Mouse (Mus musculus) CH12.LX (cell line): Measurements from ENCODE around the gene Zfp60. TPM values are rescaled to one million over a fixed set of nuclear protein-coding genes. Genes with fewer than 3 reads are reported as not detected.

ENCODE experiments used
- DNase-seq: peaks from one replicate; pipeline ENCODE4 v3.0.0-alpha.2; 2013; ENCODE audit errors: extremely low read depth
- H3K27ac ChIP-seq: 2 replicates; pipeline ENCODE4 v1.5.1; 2012; ENCODE audit warnings: low read depth, mild to moderate bottlenecking, control low read depth, moderate library complexity; ENCODE audit not compliant: insufficient read depth
- H3K27me3 ChIP-seq: replicated peaks from 2 replicates; pipeline ENCODE3; 2012; ENCODE audit warnings: inconsistent platforms
- H3K36me3 ChIP-seq, 2 experiments: replicated peaks in 1 of 2; 2 replicates each; pipeline versions ENCODE3 to v1.6.1; 2012; ENCODE audit warnings: inconsistent platforms in 1 of 2, low read length in 1 of 2, mild to moderate bottlenecking in 1 of 2, mixed read lengths in 1 of 2, moderate library complexity in 1 of 2; ENCODE audit not compliant: control insufficient read depth in 1 of 2, insufficient read depth in 1 of 2
- H3K4me1 ChIP-seq, 2 experiments: 2 replicates each; pipeline ENCODE4 v1.6.1; 2012; ENCODE audit warnings: inconsistent platforms in 1 of 2, moderate library complexity in 1 of 2; ENCODE audit not compliant: insufficient read depth in 2 of 2, control insufficient read depth in 1 of 2
- H3K4me2 ChIP-seq: 2 replicates; pipeline ENCODE4 v1.6.1; 2012; ENCODE audit warnings: low read depth, mild to moderate bottlenecking, control low read depth; ENCODE audit not compliant: poor library complexity, insufficient read depth, severe bottlenecking
- H3K4me3 ChIP-seq, 3 experiments: fragments of 150-350 bp in 1 of 3; sonication (generic) in 1 of 3; replicated peaks in 1 of 3; 2 replicates each; pipeline versions ENCODE3 to v1.5.1; 2011 to 2012; ENCODE audit warnings: low read depth in 2 of 3, low read length in 2 of 3, mild to moderate bottlenecking in 2 of 3, moderate library complexity in 2 of 3, control low read depth in 1 of 3, improper control_type of control experiment in 1 of 3, inconsistent platforms in 1 of 3, mixed read lengths in 1 of 3; ENCODE audit not compliant: poor library complexity in 1 of 3
- H3K79me2 ChIP-seq: replicated peaks from 2 replicates; pipeline ENCODE4 v1.6.1; 2012; ENCODE audit warnings: mild to moderate bottlenecking, moderate library complexity; ENCODE audit not compliant: control insufficient read depth, poor library complexity, insufficient read depth, severe bottlenecking; ENCODE audit errors: extremely low read depth
- H3K9ac ChIP-seq: 2 replicates; pipeline ENCODE4 v1.6.1; 2012; ENCODE audit warnings: low read depth, mild to moderate bottlenecking, control low read depth, moderate library complexity; ENCODE audit not compliant: insufficient read depth
- H3K9me3 ChIP-seq: replicated peaks from 2 replicates; pipeline ENCODE3; 2012; ENCODE audit warnings: low read length, inconsistent platforms, mixed read lengths
- CHD1 ChIP-seq: IDR thresholded peaks from 2 replicates; pipeline ENCODE4 v1.6.1; 2012; ENCODE audit warnings: low read depth, low read length, improper control_type of control experiment, inconsistent platforms
- CHD2 ChIP-seq: IDR thresholded peaks from 2 replicates; pipeline ENCODE4 v1.6.1; 2011; ENCODE audit warnings: low read length, improper control_type of control experiment
- CTCF ChIP-seq, 2 experiments: IDR thresholded peaks in 1 of 2; conservative IDR thresholded peaks in 1 of 2; 2 replicates each; pipeline ENCODE4 v1.5.1; 2011 to 2012; ENCODE audit warnings: low read depth in 2 of 2, low read length in 2 of 2, improper control_type of control experiment in 1 of 2, inconsistent platforms in 1 of 2, mild to moderate bottlenecking in 1 of 2, moderate library complexity in 1 of 2
- E2F4 ChIP-seq: IDR thresholded peaks from 2 replicates; pipeline ENCODE4 v1.6.1; 2011; ENCODE audit warnings: low read depth, low read length, improper control_type of control experiment; ENCODE audit not compliant: insufficient replicate concordance
- IRF4 ChIP-seq: IDR thresholded peaks from 2 replicates; pipeline ENCODE4 v1.6.1; 2014; ENCODE audit warnings: low read depth, mild to moderate bottlenecking, inconsistent platforms, low read length, improper control_type of control experiment
- JUN ChIP-seq: IDR thresholded peaks from 2 replicates; pipeline ENCODE4 v1.6.1; 2011; ENCODE audit warnings: low read depth, mild to moderate bottlenecking, low read length, improper control_type of control experiment, moderate library complexity; ENCODE audit not compliant: insufficient read depth
- JUND ChIP-seq: conservative IDR thresholded peaks from 2 replicates; pipeline ENCODE4 v1.6.1; 2011; ENCODE audit warnings: low read depth, low read length, improper control_type of control experiment
- KAT2A ChIP-seq: IDR thresholded peaks from 2 replicates; pipeline ENCODE4 v1.6.1; 2012; ENCODE audit warnings: low read length, improper control_type of control experiment, inconsistent platforms; ENCODE audit not compliant: insufficient replicate concordance
- MAFK ChIP-seq: IDR thresholded peaks from 2 replicates; pipeline ENCODE4 v1.6.1; 2011; ENCODE audit warnings: low read length, improper control_type of control experiment; ENCODE audit not compliant: insufficient replicate concordance
- MAX ChIP-seq: IDR thresholded peaks from 2 replicates; pipeline ENCODE4 v1.6.1; 2011; ENCODE audit warnings: low read length, improper control_type of control experiment
- MAZ ChIP-seq: IDR thresholded peaks from 2 replicates; pipeline ENCODE4 v1.6.1; 2012; ENCODE audit warnings: low read depth, mild to moderate bottlenecking, inconsistent platforms, low read length, improper control_type of control experiment, moderate library complexity
- MYC ChIP-seq: IDR thresholded peaks from 2 replicates; pipeline ENCODE4 v1.6.1; 2011; ENCODE audit warnings: low read depth, mild to moderate bottlenecking, improper control_type of control experiment, low read length
- NRF1 ChIP-seq: IDR thresholded peaks from 2 replicates; pipeline ENCODE4 v1.6.1; 2014; ENCODE audit warnings: low read depth, mild to moderate bottlenecking, inconsistent platforms, low read length, improper control_type of control experiment, moderate library complexity
- PAX5 ChIP-seq: IDR thresholded peaks from 2 replicates; pipeline ENCODE4 v1.6.1; 2012; ENCODE audit warnings: low read length, inconsistent platforms, mixed read lengths
- POLR2A ChIP-seq: IDR thresholded peaks from 2 replicates; pipeline ENCODE4 v1.6.1; 2011; ENCODE audit warnings: low read depth, mild to moderate bottlenecking, improper control_type of control experiment, low read length
- RAD21 ChIP-seq: IDR thresholded peaks from 2 replicates; pipeline ENCODE4 v1.6.1; 2011; ENCODE audit warnings: low read depth, mild to moderate bottlenecking, low read length, improper control_type of control experiment, moderate library complexity
- RCOR1 ChIP-seq: conservative IDR thresholded peaks from 2 replicates; pipeline ENCODE4 v1.6.1; 2012; ENCODE audit warnings: low read depth, mild to moderate bottlenecking, inconsistent platforms, low read length, improper control_type of control experiment
- SMC3 ChIP-seq: IDR thresholded peaks from 2 replicates; pipeline ENCODE4 v1.6.1; 2011; ENCODE audit warnings: low read depth, low read length, improper control_type of control experiment
- TBP ChIP-seq: conservative IDR thresholded peaks from 2 replicates; pipeline ENCODE4 v1.6.1; 2011; ENCODE audit warnings: low read depth, low read length, improper control_type of control experiment
- TCF12 ChIP-seq: IDR thresholded peaks from 2 replicates; pipeline ENCODE4 v1.6.1; 2014; ENCODE audit warnings: low read depth, mild to moderate bottlenecking, inconsistent platforms, low read length, improper control_type of control experiment
- UBTF ChIP-seq: IDR thresholded peaks from 2 replicates; pipeline ENCODE4 v1.6.1; 2012; ENCODE audit warnings: low read depth, mild to moderate bottlenecking, inconsistent platforms, low read length, improper control_type of control experiment, moderate library complexity
- dilution Hi-C: fragments of 300-500 bp; cut with MboI; formaldehyde crosslinking; loops from 2 replicates; pipeline ENCODE4 v1.14.3; 2020; ENCODE audit warnings: low sequenced_read_pairs; ENCODE audit not compliant: extremely low pct_unique_long_range_greater_than_20kb, extremely low pct_ligation_motif_present
- in situ Hi-C: fragments of 300-500 bp; cut with MboI; formaldehyde crosslinking; loops from 3 replicates; pipeline ENCODE4 v1.14.3; 2019; ENCODE audit warnings: low sequenced_read_pairs, low pct_ligation_motif_present, low pct_unique_long_range_greater_than_20kb, mixed read lengths
- polyA plus RNA-seq: library from polyadenylated mRNA; unstranded; fragments of >175 nt; gene quantifications from 2 replicates; pipeline ENCODE4 v1.2.1, GENCODE M21; 2012; ENCODE audit warnings: low read depth; ENCODE audit not compliant: insufficient read length
- total RNA-seq, 2 experiments: library from RNA; depleted of rRNA; stranded (reverse); fragments of 300-350 nt in 1 of 2; fragments of >200 nt in 1 of 2; gene quantifications; 2 replicates each; pipeline ENCODE4 v1.2.3; 2012 to 2014

Zfp60 gene
- total and polyA plus RNA-seq, 3 experiments: 6.9 to 8.2 (median 8.1) TPM

DNA sequence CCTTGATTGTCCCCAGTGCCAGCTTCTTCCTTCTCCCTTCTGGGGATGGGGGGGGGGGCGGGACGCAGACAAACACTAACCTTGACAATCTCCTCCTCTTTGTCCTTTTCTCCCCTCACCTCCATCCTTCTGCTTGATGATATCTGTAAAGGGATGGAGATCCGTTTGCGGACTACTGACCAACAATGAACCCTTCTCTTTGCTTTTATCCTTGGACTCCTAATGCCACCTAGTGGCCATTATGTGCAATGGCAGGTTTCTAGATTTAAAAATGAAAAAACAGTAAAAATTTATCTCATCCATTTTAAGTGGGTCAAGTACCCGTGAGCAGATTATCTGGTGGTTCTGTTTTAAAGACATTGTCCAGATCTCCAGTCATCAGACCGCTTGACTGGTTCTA lies 45.5 kb upstream of the Zfp60 start:
- Histone ChIP-seq H3K9me3 (no peaks in the 10 kb centered on the region), H3K4me1 (peaks cover 8 to 21% of the 10 kb centered on the region in 2 experiments; a peak in 3 of 4 replicates), H3K4me3 (peak overlapping the region in 1 of 3 experiments; percentile 35), H3K27me3 (no peaks in the 10 kb centered on the region), H3K9ac (peak overlapping the region; percentile 51; the same call in 1 of the 2 replicates), H3K4me2 (peak overlapping the region; percentile 95), H3K27ac (no peak overlapping the region), H3K36me3 (peaks cover 0 to 7% of the 10 kb centered on the region in 2 experiments), H3K79me2 (no peaks in the 10 kb centered on the region)
- peak; percentile 52 for DNase-seq
- peak; percentile 64 for TF ChIP-seq SMC3
- TF ChIP-seq KAT2A: no peak
- peak; percentile 85 for TF ChIP-seq RAD21
- 0 out of 2 replicates have a peak, but pooled peaks have one; percentile 69 for TF ChIP-seq TBP
- peak; percentile 70 to 87 for TF ChIP-seq CTCF (conservative IDR thresholded peaks at IDR 0.05 in 1 of 2, IDR thresholded peaks at IDR 0.05 in 1 of 2; ENCODE audit: low read depth in 2 of 2, low read length in 2 of 2)
- in situ Hi-C loops: no loop called here
- dilution Hi-C loops: no loop called here

DNA sequence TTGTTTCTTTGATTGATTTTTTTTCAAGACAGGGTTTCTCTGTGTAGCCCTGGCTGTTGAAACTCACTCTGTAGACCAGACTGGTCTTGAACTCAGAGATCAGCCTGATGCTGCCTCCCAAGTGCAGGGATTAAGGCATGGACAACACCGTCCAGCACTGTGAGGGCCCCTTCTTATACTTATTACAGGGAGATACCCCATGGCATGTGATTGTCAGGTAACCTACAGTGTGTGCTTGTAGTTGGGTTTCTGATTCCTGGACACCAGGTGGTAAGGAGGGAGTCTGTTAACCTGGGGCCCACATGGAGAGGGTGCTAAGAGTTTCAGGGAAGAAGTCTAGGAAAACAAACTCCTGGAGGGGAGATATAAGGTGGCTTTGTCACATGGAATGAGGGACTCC lies 44.1 kb upstream of the Zfp60 start:
- Histone ChIP-seq H3K27ac (no peak overlapping the region), H3K27me3 (no peaks in the 10 kb centered on the region), H3K36me3 (peaks cover 0 to under 1% of the 10 kb centered on the region in 2 experiments), H3K79me2 (no peaks in the 10 kb centered on the region), H3K9me3 (no peaks in the 10 kb centered on the region), H3K4me2 (no peak overlapping the region), H3K4me3 (no peak overlapping the region), H3K9ac (no peak overlapping the region), H3K4me1 (peaks cover 10 to 21% of the 10 kb centered on the region in 2 experiments)
- no peak for DNase-seq
- TF ChIP-seq RAD21 (no peak), TCF12 (no peak), MAZ (no peak), IRF4 (no peak), MYC (no peak), POLR2A (no peak), CHD2 (no peak), E2F4 (no peak), NRF1 (no peak), JUND (no peak), CHD1 (no peak), MAX (no peak), RCOR1 (no peak), PAX5 (no peak), KAT2A (no peak), MAFK (no peak), JUN (no peak), UBTF (no peak)
- dilution Hi-C loops (no loop called here), in situ Hi-C loops (no loop called here)
